Mouse (Mus musculus) ES-E14 (cell line): ENCODE data around the gene Abhd15. TPM values are rescaled to one million over a fixed set of nuclear protein-coding genes. Genes with fewer than 3 reads are reported as not detected.
A peak's percentile ranks its signal among the peaks of the same experiment; 100 is the strongest.

Experiments used
- DNase-seq: peaks from one replicate; pipeline ENCODE4 v3.0.0-alpha.2; 2013; ENCODE audit warnings: low read depth, low spot score
- H3K27ac ChIP-seq: 2 replicates; pipeline ENCODE4 v1.5.1; 2012; ENCODE audit warnings: low read depth, mild to moderate bottlenecking, low read length, moderate library complexity, mixed read lengths; ENCODE audit not compliant: poor library complexity, insufficient read depth, severe bottlenecking
- H3K36me3 ChIP-seq: 2 replicates; pipeline ENCODE4 v1.6.1; 2012; ENCODE audit warnings: mild to moderate bottlenecking, low read length, moderate library complexity, mixed read lengths; ENCODE audit not compliant: control insufficient read depth, poor library complexity, insufficient read depth, severe bottlenecking
- H3K4me1 ChIP-seq, 2 experiments: fragments of 150-350 bp in 1 of 2; sonication (generic) in 1 of 2; 2 replicates each; pipeline ENCODE4 v1.6.1; 2012; ENCODE audit warnings: low read length in 2 of 2, mild to moderate bottlenecking in 1 of 2, mixed read lengths in 1 of 2; ENCODE audit not compliant: control insufficient read depth in 2 of 2, insufficient read depth in 2 of 2, poor library complexity in 1 of 2
- H3K4me3 ChIP-seq, 2 experiments: fragments of 150-350 bp in 1 of 2; sonication (generic) in 1 of 2; 2 replicates each; pipeline ENCODE4 v1.5.1; 2012; ENCODE audit warnings: low read length in 2 of 2, low read depth in 1 of 2, mild to moderate bottlenecking in 1 of 2, mixed read lengths in 1 of 2; ENCODE audit not compliant: insufficient read depth in 1 of 2, poor library complexity in 1 of 2, severe bottlenecking in 1 of 2
- H3K9ac ChIP-seq: 2 replicates; pipeline ENCODE4 v1.6.1; 2012; ENCODE audit warnings: low read depth, mild to moderate bottlenecking, low read length, mixed read lengths; ENCODE audit not compliant: poor library complexity, insufficient read depth, severe bottlenecking
- H3K9me3 ChIP-seq: fragments of 150-350 bp; sonication (generic); 2 replicates; pipeline ENCODE4 v1.6.1; 2012; ENCODE audit warnings: low read depth, mild to moderate bottlenecking, low read length; ENCODE audit not compliant: control insufficient read depth, insufficient read depth
- CHD2 ChIP-seq: IDR thresholded peaks from 2 replicates; pipeline ENCODE4 v1.6.1; 2014; ENCODE audit warnings: mild to moderate bottlenecking, low read depth, low read length, inconsistent platforms
- HCFC1 ChIP-seq: IDR thresholded peaks from 2 replicates; pipeline ENCODE4 v1.6.1; 2012; ENCODE audit warnings: low read length, inconsistent platforms, borderline replicate concordance; ENCODE audit not compliant: insufficient read depth
- MAFK ChIP-seq: IDR thresholded peaks from 2 replicates; pipeline ENCODE4 v1.6.1; 2014; ENCODE audit warnings: mild to moderate bottlenecking, low read depth, low read length, inconsistent platforms; ENCODE audit not compliant: insufficient read depth
- ZC3H11A ChIP-seq: IDR thresholded peaks from 2 replicates; pipeline ENCODE4 v1.6.1; 2012; ENCODE audit warnings: low read depth, mild to moderate bottlenecking, inconsistent platforms, low read length, borderline replicate concordance
- ZNF384 ChIP-seq: IDR thresholded peaks from 2 replicates; pipeline ENCODE4 v1.6.1; 2012; ENCODE audit warnings: low read depth, low read length, inconsistent platforms
- in situ Hi-C, 2 experiments: fragments of 600-800 bp; cut with MboI; formaldehyde crosslinking; loops; one replicate each; pipeline ENCODE4 v1.15.1; 2025; ENCODE audit warnings: low sequenced_read_pairs in 2 of 2, inconsistent platforms in 1 of 2; ENCODE audit not compliant: unreplicated experiment in 2 of 2
- total RNA-seq: library from RNA; depleted of rRNA; stranded (reverse); fragments of 300-350 nt; gene quantifications from 2 replicates; pipeline ENCODE4 v1.2.3, GENCODE M21; 2012

Gene Abhd15
- total RNA-seq, 1 experiment, result 1.7 TPM

GRCm38 (mm10) chr11:77468397-77468796, 46.5 kb upstream of the Abhd15 start:
- TF ChIP-seq ZC3H11A, result no peak
- TF ChIP-seq HCFC1, result no peak
- no peak for TF ChIP-seq ZNF384
- peak; percentile 97 for TF ChIP-seq MAFK
- no peak for TF ChIP-seq CHD2

DNA sequence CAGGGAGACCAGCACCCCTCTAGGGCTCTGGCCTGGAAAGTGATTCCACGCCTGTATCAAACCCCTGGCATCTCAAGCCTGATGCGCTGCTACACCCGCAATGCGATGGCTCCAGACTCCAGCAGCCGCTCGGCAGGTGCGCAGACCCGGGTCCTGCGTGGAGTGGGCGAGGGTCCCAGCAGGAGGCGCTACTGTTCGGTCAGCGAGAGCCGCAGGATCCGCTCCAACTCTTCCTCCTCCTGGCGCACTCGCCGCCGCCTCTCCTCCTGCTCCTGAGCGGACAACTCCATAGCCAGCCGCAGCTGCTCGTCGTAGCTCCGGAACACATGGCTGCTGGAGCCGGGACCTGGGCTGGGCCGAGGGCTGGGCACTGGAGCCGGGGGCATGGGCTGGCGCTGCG, 43.5 kb upstream of the Abhd15 start:
- in situ Hi-C loops, result no loop called here
- TF ChIP-seq ZNF384 (no peak), MAFK (no peak), CHD2 (no peak), HCFC1 (no peak), ZC3H11A (no peak)
- H3K4me1 ChIP-seq, result peaks cover 0 to 14% of the 10 kb centered on the region in 2 experiments; a peak in 1 of 4 replicates
- peak overlapping the region; percentile 45 to 54 for H3K4me3 ChIP-seq
- no peaks in the 10 kb centered on the region for H3K36me3 ChIP-seq
- no peak overlapping the region for H3K27ac ChIP-seq
- peak overlapping the region; percentile 28; the same call in 1 of the 2 replicates for H3K9ac ChIP-seq
- H3K9me3 ChIP-seq, result no peaks in the 10 kb centered on the region
- DNase-seq, result no peak

More at GRCm38 (mm10) chr11:77468397-77468796, 46.5 kb upstream of the Abhd15 start:
- no peak overlapping the region for H3K27ac ChIP-seq
- in situ Hi-C loops, result no loop called here
- no peaks in the 10 kb centered on the region for H3K9me3 ChIP-seq
- peaks cover 0 to 26% of the 10 kb centered on the region in 2 experiments; a peak in 1 of 4 replicates for H3K4me1 ChIP-seq
- H3K4me3 ChIP-seq, result no peak overlapping the region
- H3K9ac ChIP-seq, result no peak overlapping the region
- DNase-seq, result no peak
- H3K36me3 ChIP-seq, result no peaks in the 10 kb centered on the region

- no peaks in the 10 kb centered on the region for H3K36me3 ChIP-seq
- peaks cover 0 to 6% of the 10 kb centered on the region in 2 experiments; a peak in 1 of 4 replicates for H3K4me1 ChIP-seq
- H3K9ac ChIP-seq, result no peak overlapping the region
- no peak for TF ChIP-seq ZNF384
- TF ChIP-seq HCFC1, result no peak
- TF ChIP-seq MAFK, result no peak
- no peak for TF ChIP-seq ZC3H11A
- no peak for TF ChIP-seq CHD2
- H3K9me3 ChIP-seq, result no peaks in the 10 kb centered on the region
- H3K4me3 ChIP-seq, result no peak overlapping the region
- no peak for DNase-seq
- no peak overlapping the region for H3K27ac ChIP-seq
- in situ Hi-C loops, result no loop called here
Measured at GRCm38 (mm10) chr11:77472775-77473174, 42.1 kb upstream of the Abhd15 start.

GRCm38 (mm10) chr11:77476216-77476615, 38.7 kb upstream of the Abhd15 start:
- no peak overlapping the region for H3K9ac ChIP-seq
- in situ Hi-C loops, result no loop called here
- TF ChIP-seq CHD2 (no peak), ZNF384 (no peak), HCFC1 (no peak), ZC3H11A (no peak), MAFK (no peak)
- DNase-seq, result no peak
- H3K36me3 ChIP-seq, result no peaks in the 10 kb centered on the region
- peaks cover 0 to 4% of the 10 kb centered on the region in 2 experiments; a peak in 1 of 4 replicates for H3K4me1 ChIP-seq
- H3K4me3 ChIP-seq, result no peak overlapping the region; a peak in 1 of 4 replicates
- no peaks in the 10 kb centered on the region for H3K9me3 ChIP-seq
- H3K27ac ChIP-seq, result no peak overlapping the region

DNA sequence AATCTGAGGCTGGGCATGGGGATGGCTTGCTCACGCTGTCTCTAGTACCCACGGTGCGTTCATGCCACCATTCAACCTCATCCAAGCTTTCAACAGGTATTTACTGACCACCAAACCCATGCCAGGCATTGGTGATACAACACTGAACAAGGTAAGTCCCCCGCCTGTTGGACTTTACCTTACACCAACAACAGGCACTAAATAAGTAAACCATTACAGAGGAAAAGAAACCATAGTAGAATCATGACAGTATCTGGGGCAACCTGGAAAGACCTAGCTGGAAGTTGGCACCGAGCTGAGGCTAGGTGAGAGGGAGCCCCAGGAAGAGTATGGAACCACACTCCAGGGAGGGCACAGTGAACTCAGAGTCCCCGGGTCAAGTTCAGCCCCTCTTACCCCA, 38.0 kb upstream of the Abhd15 start:
- TF ChIP-seq HCFC1 (no peak), MAFK (no peak), ZC3H11A (no peak), CHD2 (no peak), ZNF384 (no peak)
- no peak for DNase-seq
- in situ Hi-C loops, result no loop called here
- Histone ChIP-seq H3K9ac (no peak overlapping the region), H3K9me3 (no peaks in the 10 kb centered on the region), H3K4me1 (peaks cover 0 to 2% of the 10 kb centered on the region in 2 experiments; a peak in 1 of 4 replicates), H3K4me3 (no peak overlapping the region), H3K36me3 (no peaks in the 10 kb centered on the region), H3K27ac (no peak overlapping the region)
